Mouse (Mus musculus) liver, postnatal 0 days (tissue): ENCODE results near the gene Rufy2.

Experiments used
- CTCF ChIP-seq: sonication (generic); IDR thresholded peaks from 2 replicates; pipeline ENCODE4 v1.5.1; 2016; ENCODE audit warnings: antibody characterized with exemption, low read depth
- EP300 ChIP-seq: IDR thresholded peaks from 2 replicates; pipeline ENCODE4 v1.6.1; 2016; ENCODE audit warnings: antibody characterized with exemption, low read depth, mild to moderate bottlenecking

DNA sequence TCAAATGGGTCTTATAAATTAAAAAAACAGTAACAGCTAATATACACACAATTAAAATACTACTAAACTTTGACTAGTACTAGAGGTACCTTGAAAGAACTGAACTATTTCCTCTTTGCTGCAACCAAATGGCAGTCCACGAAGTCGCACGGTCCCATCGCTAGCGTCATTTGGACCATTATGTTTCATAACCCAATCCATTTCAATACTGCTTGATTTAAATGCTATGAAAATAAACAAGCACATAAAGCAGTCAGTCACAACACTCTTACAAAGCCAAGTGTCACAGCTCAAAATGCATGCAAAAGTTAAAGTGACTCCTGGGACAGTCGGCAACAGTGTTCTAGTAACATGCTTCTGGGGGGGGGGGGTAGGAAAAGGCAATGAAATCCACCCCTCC is 39.3 kb downstream of the Rufy2 start:
- TF ChIP-seq EP300: no peak
- no peak for TF ChIP-seq CTCF
